Mouse (Mus musculus) fibroblast of lung, adult 2 months (primary cell): Measurements from ENCODE around the gene Slc16a6.

Experiments used
- DNase-seq: peaks from one replicate; pipeline ENCODE4 v3.0.0-alpha.2; 2011; ENCODE audit warnings: low read depth

Slc16a6 gene

DNA sequence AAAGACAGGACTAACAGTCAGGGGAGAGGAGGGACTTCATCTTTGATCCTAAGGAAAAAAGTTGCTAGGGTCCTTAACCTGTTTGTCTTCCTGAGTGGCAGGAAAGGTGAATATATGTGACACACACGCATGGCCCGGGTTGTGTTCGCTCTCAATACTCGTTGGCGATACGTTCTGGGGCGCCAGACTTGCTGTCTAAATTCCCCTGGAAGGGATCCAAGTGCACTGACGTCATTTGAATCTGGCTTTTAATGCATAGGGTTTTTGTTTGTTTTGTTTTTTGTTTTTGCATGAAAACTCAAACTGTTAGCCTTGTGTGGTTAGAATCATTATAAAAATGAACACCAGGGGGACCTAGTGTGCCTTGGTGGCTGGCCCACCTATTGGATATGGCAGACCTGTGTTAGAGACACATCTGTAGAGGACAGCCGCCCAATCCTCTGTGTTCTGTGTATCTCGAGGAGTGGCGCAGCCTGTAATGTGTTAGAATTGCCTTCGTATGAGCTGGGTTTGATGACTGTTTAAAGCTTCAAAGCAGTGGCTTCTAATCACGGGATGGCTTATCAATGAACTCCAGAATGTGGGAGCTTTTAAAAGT lies 27.9 kb downstream of the Slc16a6 start:
- DNase-seq = peak; percentile 17

DNA sequence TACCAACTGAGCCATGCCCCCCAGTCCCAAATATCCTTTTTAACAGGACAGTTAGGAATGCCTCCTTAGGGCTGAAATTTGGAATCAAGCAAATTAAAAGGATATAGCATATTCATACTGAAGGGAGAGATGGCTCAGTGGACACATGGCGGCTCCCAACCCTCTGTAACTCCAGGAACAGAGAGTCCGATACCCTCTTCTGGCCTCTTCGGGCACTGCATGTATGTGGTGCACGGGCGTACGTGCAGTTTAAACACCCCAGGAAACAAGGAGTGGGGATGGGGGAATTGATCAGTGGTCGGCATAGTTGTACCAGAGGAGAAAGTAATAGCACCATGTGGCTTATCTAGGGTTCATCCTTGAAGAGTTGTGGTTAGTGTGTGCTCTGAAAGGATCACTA lies 28.8 kb downstream of the Slc16a6 start:
- DNase-seq = no peak

DNA sequence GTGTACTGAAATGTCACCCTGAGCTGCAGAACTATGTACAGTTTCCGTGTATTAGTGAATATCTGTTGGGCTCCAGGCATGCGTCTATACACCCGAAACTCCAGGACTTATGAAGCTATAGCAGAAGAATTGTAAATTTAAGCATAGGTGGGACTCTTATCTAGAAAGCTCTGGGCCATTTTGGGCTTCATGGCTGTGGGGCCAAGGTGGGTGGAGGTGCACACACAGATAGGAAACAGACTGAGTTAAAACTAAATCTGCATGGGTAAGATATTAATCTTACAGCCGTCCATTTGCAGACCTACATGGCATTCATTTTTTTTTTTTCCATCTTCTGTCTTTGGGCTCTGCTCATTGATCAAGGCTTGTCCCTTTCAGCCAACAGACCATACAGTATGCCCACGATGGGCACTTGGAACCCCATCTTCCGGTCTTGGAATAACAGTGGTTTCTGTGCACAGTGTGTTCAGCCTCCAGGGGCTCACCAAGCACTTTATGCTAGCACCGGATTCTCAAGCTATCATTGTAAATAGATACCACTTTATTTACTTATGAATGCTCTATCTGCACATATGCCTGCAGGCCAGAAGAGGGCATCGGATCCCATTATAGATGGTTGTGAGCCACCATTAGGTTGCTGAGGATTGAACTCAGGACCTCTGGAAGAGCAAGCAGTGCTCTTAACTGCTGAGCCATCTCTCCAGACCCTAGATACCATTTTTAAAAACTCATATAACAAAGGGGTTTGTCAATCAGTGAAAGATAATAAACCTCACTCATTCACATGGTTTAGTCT lies 29.7 kb downstream of the Slc16a6 start:
- no peak for DNase-seq

DNA sequence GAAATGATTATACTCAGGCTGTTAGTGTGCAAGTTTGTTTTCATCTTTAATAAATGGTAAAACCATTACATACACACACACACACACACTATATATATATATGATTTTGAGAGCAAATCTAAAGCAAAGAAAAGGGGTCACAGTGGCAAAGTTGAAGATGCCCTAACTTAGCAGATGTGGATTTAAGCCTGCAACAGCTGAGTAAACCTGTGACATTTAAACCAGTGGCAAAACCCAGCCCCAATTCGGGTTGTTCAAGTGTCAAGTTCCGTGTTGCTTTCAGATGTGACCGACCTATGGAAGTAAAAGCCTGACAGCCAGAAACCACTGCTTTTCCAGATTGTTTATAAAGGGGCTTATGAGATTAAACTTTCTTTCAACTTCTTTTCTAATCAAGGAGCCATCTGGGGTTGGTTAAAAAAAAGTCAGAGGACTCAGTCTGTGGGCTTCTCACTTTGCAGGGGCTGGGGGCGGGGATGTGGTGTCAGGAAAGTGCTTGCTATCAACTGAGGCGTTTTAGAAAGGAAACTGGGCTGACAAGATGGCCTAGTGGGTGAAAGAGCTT lies 31.1 kb downstream of the Slc16a6 start:
- DNase-seq = no peak

DNA sequence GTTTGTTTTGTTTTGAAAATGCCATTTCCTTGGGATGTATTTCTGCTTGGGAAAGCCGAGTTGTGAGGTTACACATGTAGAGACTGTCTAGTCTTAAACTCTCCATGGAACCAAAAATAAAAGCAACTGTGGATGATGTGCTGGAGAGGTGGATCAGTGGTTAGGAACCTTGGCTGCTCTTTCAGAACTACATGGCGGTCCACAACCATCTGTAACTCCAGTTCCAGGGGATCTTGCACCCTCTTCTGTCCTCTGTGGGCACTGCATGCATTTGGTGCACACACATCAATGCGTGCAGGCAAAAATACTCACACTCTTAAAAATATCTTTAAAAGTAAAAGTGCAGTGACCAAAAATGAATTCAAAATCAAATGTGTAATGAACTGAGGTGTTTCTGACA lies 32.3 kb downstream of the Slc16a6 start:
- DNase-seq = no peak

DNA sequence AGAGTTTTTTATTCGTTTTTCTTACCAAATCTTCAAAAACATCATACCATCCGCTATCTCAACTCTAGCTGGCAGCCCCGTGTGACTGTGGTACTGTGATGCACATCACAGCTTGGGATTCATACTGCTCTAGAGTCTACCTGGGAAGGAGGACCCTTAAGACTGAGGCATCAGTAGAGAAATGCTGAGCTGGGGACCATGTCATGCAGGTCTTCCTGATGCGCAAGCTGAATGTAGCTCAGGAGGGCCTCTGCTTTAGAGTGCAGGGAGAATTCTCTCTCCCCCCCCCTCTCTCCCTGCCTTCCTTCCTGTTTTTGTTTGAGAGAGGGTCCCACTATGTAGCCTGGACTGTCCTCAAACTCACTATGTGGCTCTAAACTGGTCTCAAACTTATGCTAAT lies 32.8 kb downstream of the Slc16a6 start:
- DNase-seq = no peak

DNA sequence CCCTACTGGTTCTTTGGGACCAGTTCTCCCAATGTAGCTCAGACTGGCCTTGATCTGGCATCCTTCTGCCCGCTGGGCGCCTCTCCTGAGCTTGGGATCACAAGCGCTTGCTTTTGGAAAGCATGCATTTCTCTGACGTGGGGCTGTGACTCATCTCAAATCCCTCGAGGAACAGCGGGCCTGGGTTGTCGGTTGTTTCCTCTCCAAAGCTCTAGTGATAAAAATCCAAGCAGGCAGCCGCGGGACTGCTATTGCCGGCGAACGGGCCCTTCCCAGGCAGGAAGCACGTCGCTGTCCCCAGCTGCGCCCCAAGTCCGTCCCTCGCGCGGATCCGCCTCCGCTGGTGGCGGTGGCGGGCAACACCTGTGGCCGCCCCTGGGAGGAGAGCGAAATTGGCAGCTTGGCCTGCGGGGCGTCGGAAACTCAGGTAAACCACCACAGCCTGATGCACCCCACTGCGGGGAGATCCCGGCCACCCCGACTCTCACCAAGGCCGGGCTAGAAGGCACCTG lies 33.5 kb downstream of the Slc16a6 start:
- DNase-seq = peak; percentile 74

DNA sequence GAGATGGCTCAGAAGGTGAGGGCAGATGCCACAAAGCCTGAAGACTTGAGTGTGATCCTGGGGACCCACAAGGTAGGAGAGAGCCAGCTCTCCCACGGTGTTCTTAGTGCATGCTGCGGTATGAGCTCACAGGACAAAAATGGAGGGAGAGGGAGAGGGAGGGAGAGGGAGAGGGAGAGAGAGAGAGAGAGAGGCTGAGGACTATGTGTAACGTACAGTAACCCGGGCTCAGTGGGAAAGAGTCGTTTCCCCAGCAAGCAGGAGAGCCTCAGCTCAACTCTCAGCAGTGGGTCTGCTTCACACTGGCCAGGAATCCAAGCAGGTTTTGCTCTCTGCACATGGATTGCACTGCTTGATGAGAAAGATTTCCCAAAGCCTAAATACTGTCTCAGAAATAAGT lies 34.2 kb downstream of the Slc16a6 start:
- DNase-seq = no peak

DNA sequence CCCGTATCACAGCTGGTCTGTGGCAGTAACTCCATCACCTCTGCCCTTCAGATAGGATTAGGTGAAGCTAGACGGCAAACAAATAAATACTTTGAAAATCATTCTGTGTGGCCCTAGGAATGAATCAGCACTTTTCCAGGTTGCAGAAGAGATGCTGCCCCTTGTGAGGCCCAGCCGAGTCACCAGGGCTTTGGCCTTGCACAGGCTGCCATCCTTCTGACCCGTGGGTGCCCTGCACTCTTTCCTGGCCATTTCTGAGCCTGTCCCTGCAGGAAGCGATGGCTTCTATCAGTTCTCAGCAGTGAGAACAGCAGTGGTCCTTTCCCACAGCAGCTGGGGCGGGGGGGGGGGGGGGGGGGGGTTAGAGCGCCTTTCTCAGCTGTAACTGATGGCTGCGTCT lies 36.5 kb downstream of the Slc16a6 start:
- no peak for DNase-seq

DNA sequence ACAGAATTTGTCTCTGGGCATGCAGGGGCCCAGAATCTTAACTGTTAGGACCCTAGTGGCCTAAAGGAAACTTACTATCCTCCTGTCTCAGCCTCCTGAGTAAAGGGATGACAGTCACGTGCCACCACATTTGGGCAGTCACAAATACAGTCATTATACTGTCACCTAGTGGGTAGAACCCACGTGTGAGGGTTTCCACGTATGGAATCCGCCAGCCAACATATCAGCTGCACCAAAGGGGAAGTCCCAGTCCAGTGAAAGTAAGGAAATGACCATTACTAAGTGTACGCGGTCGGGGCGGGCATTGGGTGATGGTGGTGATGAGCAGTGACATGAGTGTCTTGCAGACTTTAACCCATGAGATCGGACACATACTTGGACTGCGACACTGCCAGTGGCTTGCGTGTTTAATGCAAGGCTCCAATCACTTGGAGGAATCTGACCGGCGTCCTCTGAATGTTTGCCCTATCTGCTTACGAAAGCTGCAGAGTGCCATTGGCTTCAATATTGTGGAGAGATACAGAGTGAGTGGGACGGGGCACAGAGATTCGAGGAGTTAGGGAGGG lies 39.1 kb downstream of the Slc16a6 start:
- no peak for DNase-seq

DNA sequence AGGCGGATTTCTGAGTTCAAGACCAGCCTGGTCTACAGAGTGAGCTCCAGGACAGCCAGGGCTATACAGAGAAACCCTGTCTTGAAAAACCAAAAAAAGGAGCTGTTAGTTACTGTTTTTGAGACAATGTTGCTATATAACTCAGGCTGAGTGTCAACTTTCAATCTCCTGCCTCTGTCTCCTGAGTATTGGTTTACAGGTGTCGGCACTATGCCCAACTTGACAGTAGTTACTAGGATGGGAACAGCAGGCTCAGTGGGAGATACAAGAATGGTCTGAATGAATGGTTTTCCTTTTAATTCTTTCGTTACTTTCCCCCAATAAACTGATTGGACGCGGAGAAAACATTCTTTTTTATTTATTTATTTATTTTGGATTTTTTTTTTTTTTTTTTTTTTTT lies 46.0 kb downstream of the Slc16a6 start:
- no peak for DNase-seq

DNA sequence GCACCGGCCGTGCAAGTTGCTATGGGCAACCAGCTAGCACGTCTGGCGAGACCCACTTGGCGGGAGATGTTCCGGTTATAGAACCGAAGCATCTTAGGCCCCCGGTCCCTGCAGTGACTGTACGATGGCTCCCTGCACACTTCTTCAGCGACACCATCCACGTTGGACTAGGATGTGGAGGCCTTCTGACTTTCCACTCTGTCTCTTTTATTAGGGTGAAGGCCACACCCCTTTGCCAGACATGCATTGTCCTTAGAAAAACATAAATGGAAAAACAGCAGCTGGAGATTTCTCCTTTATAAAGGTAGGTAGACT lies 47.2 kb downstream of the Slc16a6 start:
- DNase-seq = no peak

DNA sequence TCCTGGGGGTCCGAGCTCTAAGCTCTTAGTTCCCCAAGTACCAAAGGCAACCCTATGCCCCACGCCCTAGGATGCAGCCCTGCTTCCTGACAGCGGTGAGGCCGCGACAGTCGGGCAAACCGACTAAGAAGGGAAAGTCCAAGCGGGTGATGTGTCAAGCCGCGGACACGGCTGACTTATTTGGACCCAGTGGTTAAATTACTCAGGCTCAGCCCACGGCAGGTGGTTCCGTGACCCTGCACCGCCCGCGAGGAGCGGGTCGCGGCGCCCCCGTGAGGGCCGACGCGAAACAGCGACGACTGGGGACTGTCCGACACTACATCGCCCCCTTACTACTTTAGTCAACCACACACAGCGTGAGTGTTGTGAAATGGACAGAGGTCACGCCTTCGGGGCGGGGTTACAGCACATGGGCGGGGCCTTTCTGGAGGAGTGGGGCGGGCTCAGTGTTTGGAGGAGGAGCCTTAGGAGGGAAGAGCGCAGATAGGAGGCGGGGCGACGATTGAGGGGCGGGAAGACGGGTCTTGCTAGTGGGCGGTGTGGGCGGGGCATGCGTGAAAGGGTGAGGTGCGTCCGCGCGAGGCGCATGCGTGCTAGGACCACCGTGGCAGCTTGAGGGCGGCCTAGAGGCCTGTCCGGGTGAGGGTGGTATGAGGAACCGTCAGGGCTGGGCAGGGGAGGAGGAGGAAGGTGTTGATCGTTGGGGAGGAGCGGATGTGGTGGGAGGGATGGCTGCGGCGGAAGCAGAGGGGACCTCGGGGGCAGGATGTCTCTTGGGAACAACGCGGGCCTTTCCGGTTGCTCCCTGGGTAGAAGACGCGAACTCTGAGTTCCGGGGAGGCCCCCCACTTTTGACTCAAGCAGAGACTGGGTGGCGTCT lies 47.8 kb downstream of the Slc16a6 start, which contains the start of gene Amz2:
Gene Amz2, plus strand, starts transcription at position 555 of the 880 bp plus-strand sequence.
- peak; percentile 95 for DNase-seq

DNA sequence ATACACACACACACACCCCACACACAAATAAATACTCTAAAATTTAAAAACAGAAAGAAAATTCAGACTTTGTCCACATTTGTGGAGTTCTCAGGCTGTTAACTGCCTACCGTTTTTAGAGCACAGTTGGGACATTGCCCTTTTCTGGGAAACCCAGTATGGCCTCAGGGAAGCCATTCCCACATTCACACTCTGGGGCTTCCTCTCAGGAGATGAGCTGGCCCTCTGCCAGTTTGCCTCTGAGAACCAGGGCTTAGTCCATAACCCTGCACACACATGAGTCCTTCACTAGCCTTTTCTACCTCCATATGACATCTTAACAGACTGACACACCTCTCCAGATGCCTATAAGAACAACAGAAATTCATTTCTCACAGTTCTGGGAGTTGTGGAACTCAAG lies 50.1 kb downstream of the Slc16a6 start:
- DNase-seq = no peak

DNA sequence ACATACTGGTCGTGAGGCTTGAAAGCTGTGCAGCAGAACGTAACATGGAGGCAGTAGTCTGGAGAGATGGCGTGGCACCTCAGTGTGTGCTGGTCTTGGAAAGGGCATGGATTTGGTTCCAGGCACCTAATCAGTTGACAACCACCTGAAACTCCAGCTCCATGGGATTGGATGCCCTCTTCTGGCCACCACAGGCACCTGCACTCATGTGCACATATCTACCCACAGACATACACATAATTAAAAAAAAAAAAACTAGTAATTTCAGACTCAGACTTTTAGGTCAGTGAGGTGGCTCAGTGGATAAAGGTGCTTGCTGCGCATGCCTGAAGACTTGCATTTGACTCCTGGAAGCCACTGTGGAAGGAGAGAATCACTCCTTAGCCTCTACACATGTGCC lies 51.1 kb downstream of the Slc16a6 start:
- DNase-seq = no peak

DNA sequence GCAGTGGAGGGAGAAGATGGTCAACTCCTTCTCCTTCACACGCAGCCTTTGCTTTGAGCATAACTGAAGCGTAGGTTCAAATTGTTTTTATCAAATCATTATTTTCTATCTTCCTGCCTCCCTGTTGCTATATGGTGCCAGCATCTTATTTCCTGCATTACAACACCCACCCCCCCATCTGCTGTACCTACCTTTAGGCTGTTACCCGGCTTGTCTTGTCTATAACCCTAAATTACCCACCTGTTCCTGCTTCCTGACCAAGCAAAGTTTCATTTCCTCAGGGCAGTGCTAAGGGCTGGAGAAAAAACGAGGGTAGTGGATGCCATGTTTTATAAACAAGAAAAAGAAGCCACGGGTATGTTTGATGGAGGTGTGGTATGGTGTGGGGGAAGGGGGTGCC lies 52.2 kb downstream of the Slc16a6 start:
- no peak for DNase-seq

DNA sequence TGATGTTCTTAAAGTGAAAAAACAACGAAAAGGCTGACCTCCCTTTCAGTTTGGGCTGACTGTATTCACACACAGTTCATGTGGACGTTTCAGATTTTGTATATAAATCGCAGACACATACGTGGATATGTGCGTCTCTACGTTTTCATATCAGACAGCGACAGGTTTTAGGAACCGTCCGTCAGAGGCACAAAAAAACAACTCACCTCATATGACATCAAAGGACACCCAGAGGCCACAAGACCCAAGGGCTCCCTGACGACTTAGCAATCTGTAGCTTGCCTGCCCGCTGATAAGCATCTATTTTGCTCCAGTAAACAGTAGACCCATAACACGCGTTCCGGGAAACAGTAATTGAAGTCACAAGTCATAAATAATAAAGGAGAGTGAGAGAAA lies 52.8 kb downstream of the Slc16a6 start:
- DNase-seq = no peak

DNA sequence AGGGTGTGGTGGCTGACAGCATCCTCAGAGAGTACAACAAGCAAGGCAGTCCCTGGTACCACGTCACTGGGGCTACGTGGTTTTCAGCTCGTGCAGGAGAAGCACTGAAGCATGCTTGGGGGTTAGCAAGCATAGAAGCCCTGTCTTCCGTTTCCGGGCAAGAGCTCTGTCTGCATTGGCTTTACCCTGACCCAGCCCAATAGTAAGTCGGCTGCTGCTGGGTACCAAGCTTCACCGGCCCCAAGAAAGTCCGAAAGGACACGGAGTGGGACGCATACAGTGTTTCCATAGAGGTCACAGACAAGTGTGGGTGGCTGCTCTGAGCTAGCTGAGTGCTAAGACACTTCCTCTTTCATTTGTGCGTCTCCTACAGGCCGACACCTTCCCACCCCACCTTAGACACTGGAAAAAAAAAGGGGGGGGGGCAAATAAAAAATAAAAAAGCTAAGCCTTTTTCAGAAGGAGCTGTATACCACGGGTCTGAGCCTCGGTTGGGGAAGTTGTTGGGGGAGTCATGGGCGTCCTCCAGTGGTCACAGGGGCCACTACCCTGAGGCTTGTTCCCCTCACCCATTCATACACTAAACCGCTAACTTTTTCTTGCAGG lies 53.3 kb downstream of the Slc16a6 start:
- DNase-seq = no peak

DNA sequence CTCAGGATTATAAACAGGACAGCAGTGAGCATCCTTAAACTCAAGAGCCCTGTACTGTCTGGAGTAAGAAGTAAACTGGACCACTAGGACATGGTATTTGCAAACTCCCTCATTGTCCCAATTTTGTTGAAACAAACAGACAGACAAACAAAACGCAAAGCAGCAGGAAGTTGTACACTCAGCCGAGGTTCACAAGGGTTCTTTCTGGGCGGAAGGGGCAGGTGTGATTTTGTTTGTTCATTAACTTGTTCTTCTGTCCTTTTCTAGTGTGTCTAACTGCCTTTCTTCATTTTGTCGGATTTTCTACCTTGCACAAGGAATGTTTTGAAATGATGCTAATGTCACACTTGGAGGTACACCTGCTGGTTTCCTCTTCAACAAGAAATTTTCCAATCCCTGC lies 53.9 kb downstream of the Slc16a6 start:
- no peak for DNase-seq

DNA sequence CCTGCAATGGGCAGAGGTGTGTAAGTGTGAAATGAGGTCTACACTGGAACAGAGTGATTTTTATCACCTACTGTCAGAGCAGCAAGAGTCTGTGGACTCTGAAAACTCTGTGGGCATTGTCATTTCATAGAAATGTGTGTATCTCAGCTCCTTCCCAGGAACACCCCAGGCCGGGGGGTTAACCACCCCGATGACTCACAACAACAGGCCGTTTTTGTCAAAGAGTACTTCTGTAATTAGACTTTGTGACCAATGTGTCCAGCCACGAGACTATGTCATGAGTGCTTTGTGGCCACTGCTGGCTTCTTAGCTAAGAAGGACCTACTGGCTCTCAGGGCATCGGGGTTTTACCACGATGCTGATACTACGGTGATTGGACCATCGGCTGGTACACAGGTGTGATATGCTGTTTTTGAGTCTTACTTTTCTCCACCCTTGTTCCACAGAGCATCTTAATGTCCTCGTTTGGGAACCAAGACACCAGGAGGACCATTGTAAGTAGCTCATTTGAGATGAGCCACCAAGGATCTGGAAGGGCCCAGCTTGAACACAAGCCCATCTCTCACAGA lies 55.8 kb downstream of the Slc16a6 start:
- DNase-seq = no peak

DNA sequence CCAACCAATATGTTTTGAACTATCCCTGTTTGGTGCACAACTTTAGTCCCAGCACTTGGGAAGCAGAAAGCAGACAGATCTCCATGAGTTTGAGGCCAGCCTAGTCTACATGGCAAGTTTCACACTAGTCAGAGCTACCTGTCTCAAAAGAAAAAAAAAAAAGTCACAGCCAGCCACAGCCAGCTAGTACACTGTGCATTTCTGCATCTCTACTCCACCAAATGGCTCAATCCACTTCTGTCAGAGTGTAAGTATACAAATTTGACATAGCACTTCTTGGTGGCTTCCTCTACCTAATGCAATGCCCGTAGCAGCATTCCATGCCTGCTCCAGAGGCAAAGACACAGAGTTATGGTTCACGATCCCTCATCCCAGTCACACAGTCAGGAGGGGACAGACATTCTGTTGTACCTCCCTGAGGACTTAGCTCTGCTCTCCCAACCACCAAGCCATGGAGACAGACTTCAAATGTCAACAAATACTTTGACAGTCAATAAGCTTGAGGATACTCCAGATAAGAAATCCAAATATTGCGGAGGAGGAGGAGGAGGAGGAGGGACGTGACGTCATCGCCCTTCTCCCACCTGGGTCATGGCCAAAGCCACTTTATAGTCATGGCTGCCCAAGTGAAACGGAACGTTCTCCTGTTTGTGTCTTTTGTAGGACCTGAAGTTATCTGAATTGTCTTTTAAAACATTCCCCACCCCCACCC lies 56.5 kb downstream of the Slc16a6 start:
- no peak for DNase-seq
